Mouse (Mus musculus) liver, embryonic 14.5 days (tissue): ENCODE results near the gene Commd1.

Experiments
- CTCF ChIP-seq: IDR thresholded peaks from 2 replicates; pipeline ENCODE4 v1.5.1; 2016; ENCODE audit warnings: antibody characterized with exemption, low read depth, control low read depth
- EP300 ChIP-seq: IDR thresholded peaks from 2 replicates; pipeline ENCODE4 v1.6.1; 2016; ENCODE audit warnings: antibody characterized with exemption, low read depth

GRCm38 (mm10) chr11:22972746-22973526 lies 9.2 kb downstream of the Commd1 start:
- peak; percentile 33; the same call in 1 of the 2 replicates for TF ChIP-seq CTCF
- TF ChIP-seq EP300 = no peak; the same call in 1 of the 2 replicates
